Mouse (Mus musculus): ENCODE results near the gene Sprr2a1.
"Not testable (repeated sequence)": the region's sequence is repeated elsewhere in the genome, so short reads cannot be mapped to it uniquely, and the experiment has no call there.

The Sprr2a1 gene

DNA sequence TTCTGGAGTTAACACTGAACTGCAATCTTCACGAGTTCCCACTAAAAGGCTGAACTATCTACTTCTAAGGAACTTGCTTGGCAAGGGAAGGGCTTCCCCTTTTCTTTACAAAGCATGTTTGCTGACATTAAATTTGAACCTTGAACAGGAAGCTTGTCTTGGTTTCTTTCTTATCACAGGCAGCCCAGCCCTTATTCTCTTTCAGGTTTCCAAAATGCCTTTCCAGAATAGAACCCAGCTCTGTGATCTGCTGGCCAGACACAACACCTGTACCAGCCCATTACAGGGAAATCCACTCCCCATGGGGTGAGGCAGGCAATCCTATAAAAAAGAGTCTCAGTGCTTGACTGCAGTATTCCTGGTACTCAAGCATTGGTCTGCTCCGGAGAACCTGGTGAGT, at the start of gene Sprr2a1, which contains the start of gene Sprr2a2:
Sprr2a1 (plus strand) TSS at position 231 of the 400 bp plus-strand sequence.
Sprr2a2 (plus strand) TSS at position 352 of the 400 bp plus-strand sequence.
- not testable (repeated sequence) for DNase-seq (ENCODE audit: low spot score in 2 of 2)

DNA sequence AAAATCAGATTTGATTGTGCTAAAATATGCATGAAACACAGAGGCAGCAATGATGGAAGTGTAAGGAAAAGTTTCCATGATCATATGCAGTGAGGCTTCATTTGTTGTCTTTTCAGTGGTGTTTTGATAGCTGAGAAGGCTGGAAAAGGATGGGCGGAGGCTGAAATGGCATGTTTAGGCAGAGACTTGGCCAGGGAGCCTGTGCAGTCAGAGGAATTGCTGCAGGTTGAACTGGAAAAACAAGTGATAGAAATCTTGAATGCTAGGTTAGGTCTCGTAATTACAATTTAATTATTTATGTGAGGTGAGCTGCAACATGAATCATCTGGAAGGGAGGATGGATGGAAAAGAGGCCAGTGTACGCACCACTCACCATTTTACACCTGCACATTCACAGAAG, 45.8 kb upstream of the Sprr2a1 start:
- DNase-seq (ENCODE audit: low spot score in 2 of 2), result no peak

DNA sequence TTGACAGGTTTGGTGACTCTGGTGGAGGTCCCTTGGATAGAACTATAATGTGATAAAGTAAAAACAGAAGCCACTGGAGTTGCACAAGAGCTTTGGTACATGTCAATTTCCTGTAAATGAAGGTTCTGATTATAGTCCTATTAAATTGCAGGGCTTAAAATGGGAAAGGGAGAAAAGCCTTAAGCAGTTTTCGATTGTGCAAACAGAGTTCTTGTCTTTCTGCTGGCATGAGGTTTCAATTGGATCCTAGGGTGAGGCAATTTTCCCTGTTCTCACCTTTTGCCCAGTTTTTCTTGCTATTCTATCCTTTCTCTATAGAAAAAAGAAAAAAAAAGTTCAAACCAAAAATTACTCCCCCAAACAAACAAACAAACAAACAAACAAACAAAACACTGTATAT, 38.7 kb upstream of the Sprr2a1 start:
- no peak for DNase-seq (ENCODE audit: low spot score in 2 of 2)

DNA sequence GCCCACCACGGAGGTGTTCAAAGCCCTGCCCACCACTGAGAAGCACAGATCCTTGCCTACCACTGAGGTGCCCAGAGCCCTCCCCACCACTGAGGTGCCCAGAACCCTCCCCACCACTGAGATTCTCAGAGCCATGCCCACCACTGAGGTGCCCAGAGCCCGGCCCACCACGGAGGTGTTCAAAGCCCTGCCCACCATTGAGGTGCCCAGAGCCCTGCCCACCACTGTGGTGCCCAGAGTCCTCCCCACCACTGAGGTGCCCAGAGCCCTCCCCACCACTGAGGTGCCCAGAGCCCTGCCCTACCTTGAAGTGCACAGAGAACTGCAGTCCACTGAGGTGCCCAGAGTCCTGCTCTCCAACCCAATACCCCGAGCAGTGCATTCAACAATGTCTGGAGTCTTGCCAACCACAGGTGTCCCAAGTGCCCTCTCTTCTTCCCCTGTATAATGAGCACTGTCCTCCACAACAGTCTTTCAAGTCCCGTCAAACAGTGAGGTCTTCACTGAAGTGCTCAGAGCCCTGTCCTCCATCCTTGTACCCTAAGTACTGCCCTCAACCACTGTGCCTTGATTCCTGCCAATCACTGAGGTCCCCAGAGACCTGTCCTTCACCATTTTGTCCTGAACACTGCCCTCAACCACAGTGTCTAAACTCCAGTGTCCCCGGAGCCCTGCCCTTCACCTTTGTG, 19.9 kb upstream of the Sprr2a1 start:
- no peak for DNase-seq (ENCODE audit: low spot score in 2 of 2)

GRCm38 (mm10) chr3:92211133-92211925, 4.3 kb upstream of the Sprr2a1 start:
- not testable (repeated sequence) for DNase-seq (ENCODE audit: low spot score in 2 of 2)

GRCm38 (mm10) chr3:92212059-92212458, 3.5 kb upstream of the Sprr2a1 start:
- not testable (repeated sequence) for DNase-seq (ENCODE audit: low spot score in 2 of 2)

GRCm38 (mm10) chr3:92213651-92214050, 1.9 kb upstream of the Sprr2a1 start:
- DNase-seq (ENCODE audit: low spot score in 2 of 2), result not testable (repeated sequence)

DNA sequence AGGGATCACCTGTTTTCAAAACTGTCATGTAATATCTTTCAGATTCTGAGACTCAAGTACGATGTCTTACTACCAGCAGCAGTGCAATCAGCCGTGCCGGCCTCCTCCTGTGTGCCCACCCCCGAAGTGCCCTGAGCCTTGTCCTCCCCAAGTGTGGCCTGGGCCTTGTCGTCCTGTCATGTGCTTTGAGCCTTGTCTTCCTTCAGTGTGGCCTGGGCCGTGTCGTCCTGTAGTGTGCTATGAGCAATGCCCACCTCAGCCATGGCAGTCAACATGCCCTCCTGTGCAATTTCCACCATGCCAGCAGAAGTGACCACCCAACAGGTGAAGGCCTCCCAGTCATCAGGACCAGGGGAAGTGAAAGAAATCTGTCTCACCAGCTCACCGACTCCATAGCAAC, 3.4 kb downstream of the Sprr2a1 start:
- not testable (repeated sequence) for DNase-seq (ENCODE audit: low spot score in 2 of 2)

DNA sequence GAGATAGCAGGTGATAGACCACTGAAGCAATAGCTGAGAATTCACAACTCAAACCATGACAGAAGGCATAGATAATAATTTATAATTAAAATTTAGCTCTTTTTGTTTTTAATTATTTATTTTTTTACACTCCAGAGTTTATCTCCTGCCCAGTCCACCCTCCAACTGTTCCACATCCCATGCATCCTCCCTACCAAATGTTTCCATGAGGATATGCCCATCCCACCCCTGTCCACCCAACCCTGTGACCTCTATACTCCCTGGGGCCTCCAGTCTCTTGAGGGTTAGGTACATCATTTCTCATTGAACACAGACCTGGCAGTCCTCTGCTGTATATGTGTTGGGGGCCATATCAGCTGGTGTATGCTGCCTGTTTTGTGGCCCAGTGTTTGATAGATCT, 8.1 kb downstream of the Sprr2a1 start:
- not testable (repeated sequence) for DNase-seq (ENCODE audit: low spot score in 2 of 2)

GRCm38 (mm10) chr3:92227410-92227809, 11.8 kb downstream of the Sprr2a1 start:
- DNase-seq (ENCODE audit: low spot score in 2 of 2), result peak in 1 of 2 experiments; percentile 53

GRCm38 (mm10) chr3:92236463-92237189, 21.0 kb downstream of the Sprr2a1 start:
- not testable (repeated sequence) for DNase-seq (ENCODE audit: low spot score in 2 of 2)

GRCm38 (mm10) chr3:92238736-92239135, 23.1 kb downstream of the Sprr2a1 start:
- not testable (repeated sequence) for DNase-seq (ENCODE audit: low spot score in 2 of 2)

GRCm38 (mm10) chr3:92239197-92239596, 23.6 kb downstream of the Sprr2a1 start:
- not testable (repeated sequence) for DNase-seq (ENCODE audit: low spot score in 2 of 2)

GRCm38 (mm10) chr3:92244833-92245232, 29.2 kb downstream of the Sprr2a1 start:
- not testable (repeated sequence) for DNase-seq (ENCODE audit: low spot score in 2 of 2)

DNA sequence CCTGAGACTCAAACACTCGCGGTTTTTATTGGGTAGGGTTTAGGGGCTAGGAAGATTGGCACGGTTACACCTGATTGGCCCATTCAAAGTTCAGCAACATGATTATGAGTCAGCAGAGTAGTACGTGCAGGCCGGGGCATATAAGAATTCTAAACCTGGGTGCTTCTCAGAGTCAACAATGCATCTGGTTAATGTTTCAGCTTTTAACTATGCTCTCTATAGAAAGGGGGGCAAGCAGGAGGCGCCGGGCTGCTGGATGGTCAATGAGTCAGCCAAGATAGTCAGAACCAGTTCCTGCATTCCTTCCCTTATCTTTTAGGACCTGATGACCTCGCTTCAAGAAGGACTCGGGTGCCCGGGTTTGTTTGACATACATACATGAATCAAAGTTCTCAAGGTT, 30.6 kb downstream of the Sprr2a1 start:
- not testable (repeated sequence) for DNase-seq (ENCODE audit: low spot score in 2 of 2)

DNA sequence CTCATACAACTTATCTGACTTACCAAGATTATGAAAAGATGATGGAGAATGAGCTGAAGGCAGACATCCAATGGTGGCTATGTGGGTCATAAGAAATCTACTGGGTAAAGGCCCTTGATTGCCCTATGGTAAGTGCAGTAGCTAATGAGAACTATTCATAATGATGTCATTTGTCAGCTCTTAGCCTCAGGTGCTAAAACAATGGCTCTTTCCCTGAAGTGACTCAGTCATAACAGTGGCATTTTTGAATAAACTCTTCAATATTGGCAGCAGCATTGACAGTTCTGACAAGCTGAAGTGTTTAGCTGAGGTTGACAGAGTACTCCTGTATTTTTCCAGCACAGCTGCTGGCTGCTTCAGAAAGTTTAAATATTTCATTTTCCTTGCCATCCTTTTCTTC, 32.9 kb downstream of the Sprr2a1 start:
- DNase-seq (ENCODE audit: low spot score in 2 of 2), result not testable (repeated sequence)

DNA sequence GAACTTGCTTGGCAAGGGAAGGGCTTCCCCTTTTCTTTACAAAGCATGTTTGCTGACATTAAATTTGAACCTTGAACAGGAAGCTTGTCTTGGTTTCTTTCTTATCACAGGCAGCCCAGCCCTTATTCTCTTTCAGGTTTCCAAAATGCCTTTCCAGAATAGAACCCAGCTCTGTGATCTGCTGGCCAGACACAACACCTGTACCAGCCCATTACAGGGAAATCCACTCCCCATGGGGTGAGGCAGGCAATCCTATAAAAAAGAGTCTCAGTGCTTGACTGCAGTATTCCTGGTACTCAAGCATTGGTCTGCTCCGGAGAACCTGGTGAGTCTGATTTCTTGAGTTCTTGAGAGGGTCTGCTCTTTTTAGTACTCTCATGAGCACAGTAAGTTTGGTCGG, 34.9 kb downstream of the Sprr2a1 start:
- not testable (repeated sequence) for DNase-seq (ENCODE audit: low spot score in 2 of 2)

GRCm38 (mm10) chr3:92253860-92254259, 38.3 kb downstream of the Sprr2a1 start:
- DNase-seq (ENCODE audit: low spot score in 2 of 2), result not testable (repeated sequence)

GRCm38 (mm10) chr3:92258526-92258925, 42.9 kb downstream of the Sprr2a1 start:
- not testable (repeated sequence) for DNase-seq (ENCODE audit: low spot score in 2 of 2)

GRCm38 (mm10) chr3:92263462-92263861, 47.9 kb downstream of the Sprr2a1 start:
- DNase-seq (ENCODE audit: low spot score in 2 of 2), result not testable (repeated sequence)
